Mouse (Mus musculus): ENCODE data around the gene Ntrk1.
"Not testable (repeated sequence)": the region's sequence is repeated elsewhere in the genome, so short reads cannot be mapped to it uniquely, and the experiment has no call there.

Gene Ntrk1

DNA sequence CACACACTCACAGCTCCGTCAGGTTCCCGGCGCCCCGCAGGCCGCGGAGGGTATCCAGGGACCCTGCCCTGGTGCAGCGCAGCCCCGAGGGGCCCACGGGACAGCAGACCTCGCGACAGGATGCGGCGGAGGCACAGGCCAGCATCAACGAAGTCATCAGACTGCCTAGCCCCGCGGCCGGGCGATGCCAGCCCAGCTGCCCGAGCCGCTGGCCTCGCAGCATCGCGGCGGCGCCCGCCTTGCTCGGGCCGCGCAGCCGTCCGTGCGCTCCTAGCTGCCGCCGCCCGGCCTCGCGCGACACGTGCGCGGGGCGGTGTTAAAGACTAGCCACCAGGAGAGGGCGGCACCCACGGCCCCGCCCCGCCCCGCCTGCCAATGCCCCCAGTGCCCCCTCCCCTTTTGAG is at the start of gene Ntrk1:
TSS of gene Ntrk1 (minus strand) at position 241 of the 404 bp plus-strand sequence.
- peak; percentile 38 to 42 for DNase-seq

DNA sequence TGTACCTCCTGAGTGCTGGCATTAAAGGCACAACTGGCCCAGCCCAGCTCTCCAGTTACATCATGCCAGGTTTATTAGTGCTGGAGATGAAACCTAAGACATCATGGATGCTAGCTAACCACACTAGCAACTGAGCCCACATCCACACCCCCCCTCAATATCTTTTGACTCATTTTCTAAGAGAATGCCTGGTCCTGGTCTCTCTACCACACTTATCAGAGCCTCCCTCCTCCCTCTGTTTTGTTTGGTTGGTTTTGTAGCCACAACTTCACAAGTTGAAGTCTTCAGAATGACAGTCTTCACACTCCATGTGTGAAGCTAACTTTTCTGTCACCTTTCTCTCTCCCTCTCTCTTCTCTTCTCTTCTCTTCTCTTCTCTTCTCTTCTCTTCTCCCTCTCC is 45.9 kb upstream of the Ntrk1 start:
- no peak for DNase-seq

DNA sequence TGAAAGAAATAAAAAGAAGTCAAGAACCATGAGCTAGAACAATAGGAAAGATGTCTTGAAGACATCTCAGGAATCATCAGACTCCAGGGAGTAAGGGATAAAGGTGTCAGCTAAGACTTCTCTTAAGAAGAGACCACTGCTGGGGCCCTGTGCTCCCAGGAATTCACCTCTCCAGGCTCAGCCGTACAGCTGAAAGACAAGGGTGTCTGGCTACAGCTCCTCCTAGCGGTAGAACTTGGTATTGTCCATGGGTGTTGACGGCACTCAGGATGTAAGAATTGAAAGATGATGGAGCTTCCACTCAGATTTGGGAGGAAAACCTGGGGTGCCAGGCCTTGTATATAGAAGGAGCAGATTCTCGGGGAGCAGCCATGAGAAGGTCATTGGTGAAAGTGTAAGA is 43.7 kb upstream of the Ntrk1 start:
- DNase-seq: peak; percentile 90 to 93

DNA sequence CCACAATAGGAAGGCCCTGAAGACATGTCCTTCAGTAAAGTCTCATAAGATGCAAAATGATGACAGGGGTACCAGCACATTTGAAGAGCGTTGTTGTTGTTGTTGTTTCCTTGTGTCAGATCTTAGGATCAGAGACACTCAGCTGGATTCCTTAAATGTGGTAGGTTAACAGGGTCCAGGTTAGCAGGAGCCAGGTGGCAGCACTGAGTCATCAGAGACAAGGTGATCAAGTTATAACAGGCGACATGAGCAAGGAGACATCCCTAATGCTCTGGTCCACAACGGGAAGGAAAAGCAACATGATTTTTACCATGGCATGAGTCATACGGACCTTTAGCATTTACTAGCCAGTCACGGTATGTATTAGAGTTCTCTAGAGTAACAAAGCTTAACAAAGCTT is 38.5 kb upstream of the Ntrk1 start:
- no peak for DNase-seq

DNA sequence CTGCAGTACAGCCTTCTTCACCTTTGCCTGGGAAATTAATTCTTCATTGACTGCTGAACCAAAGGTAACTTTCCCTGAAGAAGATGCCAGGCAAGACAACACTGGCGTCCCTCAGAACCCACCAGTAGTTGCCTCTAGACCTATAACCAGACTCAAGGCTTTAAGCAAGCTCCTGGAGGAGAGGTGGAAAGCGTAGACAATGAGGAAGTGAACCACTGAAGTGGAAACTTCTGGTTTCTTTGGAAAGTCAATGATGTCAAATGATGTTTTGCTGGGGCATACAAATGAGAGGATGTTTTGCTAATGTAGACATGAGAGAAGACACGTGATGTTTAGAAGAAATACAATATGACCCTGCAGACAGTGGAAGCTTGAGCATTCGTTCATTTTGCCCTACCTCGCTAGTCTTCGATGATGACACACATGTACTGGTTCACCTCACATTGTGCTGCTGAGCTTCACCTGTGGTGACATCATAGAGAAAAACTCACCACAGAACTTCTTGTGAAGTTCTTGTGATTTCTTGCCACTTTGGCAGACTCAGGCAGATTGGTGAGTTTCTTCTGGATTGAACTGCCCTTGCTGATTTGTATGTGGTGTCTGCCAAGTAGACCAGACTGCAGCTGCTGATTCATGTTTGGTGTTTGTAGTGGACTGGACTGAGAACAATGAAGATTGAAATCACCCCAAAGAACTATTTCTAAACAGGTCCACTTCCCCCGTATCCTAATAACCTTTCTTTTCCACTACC is 37.3 kb upstream of the Ntrk1 start:
- DNase-seq: no peak

DNA sequence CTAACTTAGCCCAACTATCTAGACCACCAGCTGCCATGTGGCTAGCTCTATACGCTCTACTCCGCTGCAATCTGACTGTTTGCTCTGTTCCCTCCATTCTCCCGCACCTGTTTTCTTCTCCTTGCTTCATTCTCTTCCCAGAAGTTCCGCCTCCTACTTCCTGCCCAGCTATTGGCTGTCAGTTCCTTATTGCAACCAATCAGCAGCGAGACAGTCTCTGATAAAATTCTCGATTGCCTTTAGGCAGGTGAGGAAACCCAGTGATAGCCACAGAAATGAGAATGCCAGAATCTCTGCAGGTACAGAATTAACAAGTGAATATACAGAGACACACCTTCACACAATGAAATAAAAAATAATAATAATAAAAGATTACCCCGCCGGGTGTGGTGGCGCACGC is 34.1 kb upstream of the Ntrk1 start:
- DNase-seq: no peak

DNA sequence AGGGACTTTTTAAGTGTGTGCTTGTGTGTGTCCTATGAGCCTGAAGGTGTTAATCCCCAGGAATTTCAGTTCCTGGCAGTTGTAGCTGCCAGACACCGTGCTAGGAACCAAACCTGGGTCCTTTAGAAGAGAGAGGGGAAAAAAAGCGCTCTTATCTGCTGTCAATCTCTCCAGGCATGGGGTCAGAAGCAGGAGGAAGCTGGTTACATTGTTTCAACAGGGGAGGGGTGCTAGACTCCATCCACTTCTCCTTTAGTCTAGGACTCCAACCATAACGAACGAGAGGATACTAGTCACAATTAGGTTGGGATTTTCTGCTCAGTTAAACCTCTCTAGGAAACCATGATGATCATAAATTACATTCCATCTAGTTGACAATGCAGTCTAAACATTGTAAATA is 33.5 kb upstream of the Ntrk1 start:
- DNase-seq: no peak

DNA sequence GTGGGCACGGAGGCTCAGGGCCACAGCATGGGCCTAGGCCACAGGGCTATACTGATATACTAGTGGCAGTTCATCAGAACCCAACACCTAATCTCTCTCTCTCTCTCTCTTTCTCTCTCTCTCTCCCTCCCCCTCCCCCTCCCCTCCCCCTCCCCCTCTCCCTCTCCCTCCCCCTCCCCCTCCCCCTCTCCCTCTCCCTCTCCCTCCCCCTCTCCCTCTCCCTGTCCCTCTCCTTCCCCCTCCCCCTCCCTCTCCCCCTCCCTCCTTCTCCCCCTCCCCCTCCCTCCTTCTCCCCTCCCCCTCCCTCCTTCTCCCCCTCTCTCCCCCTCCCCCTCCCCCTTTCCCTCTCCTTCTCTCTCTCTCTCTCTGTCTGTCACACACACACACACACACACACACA is 29.2 kb upstream of the Ntrk1 start, which contains the start of gene Pear1:
TSS of gene Pear1 (minus strand) at position 101 of the 400 bp plus-strand sequence.
- not testable (repeated sequence) for DNase-seq

DNA sequence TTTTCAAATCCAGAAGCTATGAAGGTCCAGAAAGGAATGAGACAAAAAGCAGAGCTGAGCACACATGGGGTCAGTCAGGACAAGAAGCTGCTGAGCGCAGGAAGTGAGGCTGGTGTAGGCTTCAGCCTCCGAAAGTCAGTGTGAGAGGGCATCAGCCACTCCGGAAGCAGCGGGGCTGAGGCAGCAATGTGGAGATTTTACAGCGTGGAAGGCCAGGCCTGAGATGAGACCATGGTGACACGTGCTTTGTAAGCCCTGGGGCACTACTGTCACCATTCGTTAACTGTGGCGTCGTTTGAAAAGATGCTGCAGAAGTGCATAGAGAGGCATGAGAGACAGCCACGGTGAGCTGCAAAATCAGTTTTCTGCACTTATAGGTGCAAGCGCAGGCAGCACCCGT is 23.3 kb upstream of the Ntrk1 start:
- no peak for DNase-seq

DNA sequence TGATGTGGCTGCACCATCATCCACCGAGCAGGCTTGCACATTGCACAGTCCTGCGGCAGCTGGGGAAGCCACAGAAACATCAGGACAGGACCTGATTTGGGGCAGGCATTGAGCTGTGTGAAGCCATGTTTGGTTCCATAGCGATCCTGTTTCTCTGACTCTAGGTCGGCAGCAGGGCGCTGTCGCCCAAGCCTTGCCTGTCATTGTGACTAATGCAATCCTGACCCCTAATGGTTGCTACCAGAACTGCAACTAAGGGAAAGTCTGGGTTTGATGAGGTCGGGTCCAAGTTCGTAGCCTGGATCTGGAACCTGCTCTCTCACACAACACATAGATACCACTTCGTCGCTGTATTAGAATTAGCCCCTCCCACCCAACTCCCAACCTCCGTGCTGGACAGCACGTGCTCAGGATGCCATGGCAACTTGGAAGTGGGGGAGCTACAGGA is 21.7 kb upstream of the Ntrk1 start:
- peak; percentile 88 to 91 for DNase-seq

DNA sequence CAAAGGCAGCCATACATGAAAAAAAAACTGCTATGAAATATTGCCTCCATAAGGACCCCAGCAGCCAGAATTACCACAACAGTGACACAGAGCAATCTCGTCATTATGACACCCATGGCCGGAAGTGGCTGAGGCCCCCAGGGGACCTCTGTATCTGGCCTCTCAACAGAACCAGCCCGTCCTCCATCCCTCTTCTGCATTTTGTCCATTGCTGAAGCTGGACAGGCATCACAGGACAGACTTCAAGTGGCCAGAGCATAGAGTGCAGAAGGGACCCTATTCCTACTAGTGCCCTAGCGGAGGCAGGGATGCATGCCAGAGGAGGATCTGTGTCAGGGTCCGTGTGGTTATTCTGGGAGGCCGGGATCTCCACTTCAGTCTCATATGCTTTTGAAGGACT is 21.2 kb upstream of the Ntrk1 start:
- DNase-seq: no peak

DNA sequence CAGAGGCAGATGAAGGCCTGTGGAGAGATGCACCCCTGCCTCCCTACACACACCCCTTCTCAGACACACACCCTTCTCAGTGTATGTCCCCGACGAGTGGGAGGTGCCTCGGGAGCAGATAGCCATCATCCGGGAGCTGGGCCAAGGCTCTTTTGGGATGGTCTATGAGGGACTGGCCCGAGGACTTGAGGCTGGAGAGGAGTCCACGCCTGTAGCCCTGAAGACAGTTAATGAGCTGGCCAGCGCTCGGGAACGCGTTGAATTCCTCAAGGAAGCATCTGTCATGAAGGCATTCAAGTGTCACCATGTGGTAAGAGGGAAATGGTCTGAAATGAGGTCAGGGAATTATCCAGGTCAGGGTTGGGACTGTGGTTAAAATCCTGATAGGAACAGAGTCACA is 17.9 kb upstream of the Ntrk1 start:
- no peak for DNase-seq

DNA sequence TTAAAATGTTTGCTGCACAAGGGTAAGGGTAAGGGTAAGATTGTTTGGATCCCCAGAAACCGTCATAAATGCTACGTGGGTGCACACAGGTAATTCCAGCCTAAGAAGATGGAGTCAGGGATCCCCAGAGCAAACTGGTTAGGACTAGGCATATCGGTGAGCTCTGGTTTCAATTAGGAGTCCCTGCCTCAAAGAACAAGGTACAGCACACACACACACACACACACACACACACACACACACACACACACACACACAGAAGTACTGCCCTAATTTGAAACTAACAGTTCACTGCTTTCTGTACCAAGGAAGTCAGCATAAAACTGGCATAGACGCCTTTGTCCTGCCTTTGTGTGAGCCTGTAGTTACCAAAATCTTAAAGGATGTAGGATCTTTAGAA is 17.5 kb upstream of the Ntrk1 start:
- no peak for DNase-seq

DNA sequence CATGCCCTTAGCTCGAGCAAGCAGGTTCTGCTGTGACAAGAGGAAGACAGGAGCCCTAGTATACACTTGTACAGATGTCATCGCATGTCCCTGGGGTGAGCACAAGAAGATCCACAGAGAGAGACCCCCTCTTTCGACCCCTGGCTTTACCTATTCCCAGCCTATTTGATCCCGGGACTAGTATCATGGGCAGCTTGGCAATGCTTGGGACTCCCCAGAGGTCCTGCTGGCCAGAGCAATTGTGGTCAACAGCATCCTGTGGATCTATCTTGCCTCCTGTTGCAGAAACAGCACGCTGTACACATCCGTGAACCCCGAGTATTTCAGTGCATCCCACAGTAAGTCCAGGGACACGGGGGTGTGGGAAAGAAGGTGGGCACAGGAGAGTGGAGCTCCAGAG is 16.3 kb upstream of the Ntrk1 start:
- no peak for DNase-seq

DNA sequence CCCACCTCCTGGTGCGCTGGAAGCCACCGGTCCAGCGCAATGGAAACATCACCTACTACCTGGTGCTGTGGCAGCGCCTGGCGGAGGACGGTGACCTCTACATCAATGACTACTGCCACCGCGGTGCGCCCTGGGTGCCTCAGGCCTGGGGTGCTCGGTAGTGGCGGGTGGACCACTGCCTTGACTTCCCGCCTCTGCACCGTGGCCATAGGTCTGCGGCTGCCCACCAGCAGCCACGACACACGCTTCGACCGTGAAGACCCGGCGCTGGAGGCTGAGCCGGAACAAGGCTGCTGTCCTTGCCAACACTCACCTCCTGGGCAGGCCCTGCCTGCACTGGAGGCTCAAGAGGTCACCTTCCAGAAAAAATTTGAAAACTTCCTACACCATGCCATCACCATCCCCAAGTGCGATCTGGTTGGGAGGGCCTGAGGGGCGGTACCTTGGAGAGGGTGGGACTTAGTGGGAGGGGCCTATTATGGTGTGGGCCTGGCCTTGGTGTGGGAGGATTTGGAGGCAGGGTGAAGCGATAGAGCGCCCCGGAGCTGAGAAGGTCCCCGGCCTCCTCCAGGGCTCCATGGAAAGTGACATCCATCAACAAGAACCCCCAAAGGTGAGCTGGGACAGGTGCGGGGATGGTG is 14.5 kb upstream of the Ntrk1 start:
- no peak for DNase-seq

DNA sequence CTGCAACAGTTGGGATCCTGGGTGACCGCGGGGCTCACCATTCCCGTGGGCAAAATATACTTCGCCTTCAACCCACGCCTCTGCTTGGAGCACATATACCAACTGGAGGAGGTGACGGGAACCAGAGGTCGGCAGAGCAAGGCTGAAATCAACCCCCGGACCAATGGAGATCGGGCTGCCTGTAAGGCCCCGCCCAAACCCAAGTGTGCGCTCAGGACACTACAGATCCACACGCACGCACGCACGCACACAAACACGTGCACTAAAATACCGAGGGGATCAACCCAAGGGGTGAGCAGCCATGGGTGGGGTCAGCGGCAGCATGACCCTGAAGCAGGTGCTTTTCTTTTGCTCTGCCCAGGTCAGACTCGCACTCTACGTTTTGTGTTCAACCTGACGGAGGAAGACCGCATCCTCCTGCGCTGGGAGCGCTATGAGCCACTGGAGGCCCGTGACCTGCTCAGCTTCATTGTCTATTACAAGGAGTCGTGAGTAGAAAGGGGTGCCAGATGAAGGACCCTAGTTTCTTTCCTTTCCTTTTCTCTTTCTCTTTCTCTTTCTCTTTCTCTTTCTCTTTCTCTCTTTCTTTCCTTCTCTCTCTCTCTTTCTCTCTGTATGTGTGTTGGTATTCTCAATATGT is 9.2 kb upstream of the Ntrk1 start:
- DNase-seq: no peak

DNA sequence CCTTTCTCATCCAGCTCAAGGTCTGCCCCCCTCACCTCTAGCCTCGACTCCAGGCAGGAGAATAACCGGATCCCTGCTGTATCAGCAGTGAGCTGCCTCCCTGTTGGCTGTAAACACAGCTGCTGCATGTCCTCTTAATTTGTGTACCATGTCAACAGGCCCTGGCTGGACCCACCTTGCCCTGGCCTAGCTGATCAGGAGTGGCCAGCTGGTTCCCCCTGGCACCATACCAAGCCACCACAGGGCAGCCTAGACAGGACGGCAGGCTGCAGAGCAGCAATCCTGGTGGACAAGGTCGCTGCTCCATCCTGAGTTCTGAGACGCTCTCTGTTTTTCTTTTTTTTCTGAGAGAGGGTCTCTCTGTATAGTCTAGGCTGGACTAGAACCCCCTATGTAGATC is 6.7 kb upstream of the Ntrk1 start:
- DNase-seq: peak; percentile 82 to 86

DNA sequence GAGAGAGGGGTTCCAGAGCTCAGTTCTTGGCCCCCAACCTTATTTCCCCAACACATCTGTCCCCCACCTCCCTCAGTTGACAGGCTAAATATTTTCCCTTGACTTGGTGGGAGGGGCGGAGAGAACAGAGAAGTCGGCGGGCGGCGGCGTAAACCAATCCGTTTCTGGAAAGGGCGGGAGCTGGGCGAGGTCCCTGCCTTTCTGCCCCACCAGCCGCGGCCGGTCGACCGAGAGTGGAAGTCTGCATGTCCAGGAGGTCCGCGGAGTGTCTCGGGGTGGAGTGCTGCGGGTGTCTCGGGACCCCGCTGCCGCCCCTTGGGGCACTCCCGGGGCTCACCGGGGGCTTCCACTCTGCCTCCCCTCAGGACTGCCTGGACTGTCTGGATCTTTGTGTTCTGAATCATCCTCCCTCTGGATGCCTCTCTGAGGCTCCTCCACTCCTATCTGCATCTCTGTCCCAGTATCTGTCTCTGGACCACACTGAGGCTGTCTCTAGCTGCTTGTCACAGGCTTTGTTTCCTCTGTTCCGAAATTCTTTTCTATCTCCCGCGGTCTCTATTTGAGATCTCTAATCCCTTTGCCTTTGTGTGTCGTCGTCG is 1.9 kb upstream of the Ntrk1 start, which contains the start of gene Insrr:
TSS of gene Insrr (plus strand) at position 216 of the 599 bp plus-strand sequence.
- DNase-seq: no peak

DNA sequence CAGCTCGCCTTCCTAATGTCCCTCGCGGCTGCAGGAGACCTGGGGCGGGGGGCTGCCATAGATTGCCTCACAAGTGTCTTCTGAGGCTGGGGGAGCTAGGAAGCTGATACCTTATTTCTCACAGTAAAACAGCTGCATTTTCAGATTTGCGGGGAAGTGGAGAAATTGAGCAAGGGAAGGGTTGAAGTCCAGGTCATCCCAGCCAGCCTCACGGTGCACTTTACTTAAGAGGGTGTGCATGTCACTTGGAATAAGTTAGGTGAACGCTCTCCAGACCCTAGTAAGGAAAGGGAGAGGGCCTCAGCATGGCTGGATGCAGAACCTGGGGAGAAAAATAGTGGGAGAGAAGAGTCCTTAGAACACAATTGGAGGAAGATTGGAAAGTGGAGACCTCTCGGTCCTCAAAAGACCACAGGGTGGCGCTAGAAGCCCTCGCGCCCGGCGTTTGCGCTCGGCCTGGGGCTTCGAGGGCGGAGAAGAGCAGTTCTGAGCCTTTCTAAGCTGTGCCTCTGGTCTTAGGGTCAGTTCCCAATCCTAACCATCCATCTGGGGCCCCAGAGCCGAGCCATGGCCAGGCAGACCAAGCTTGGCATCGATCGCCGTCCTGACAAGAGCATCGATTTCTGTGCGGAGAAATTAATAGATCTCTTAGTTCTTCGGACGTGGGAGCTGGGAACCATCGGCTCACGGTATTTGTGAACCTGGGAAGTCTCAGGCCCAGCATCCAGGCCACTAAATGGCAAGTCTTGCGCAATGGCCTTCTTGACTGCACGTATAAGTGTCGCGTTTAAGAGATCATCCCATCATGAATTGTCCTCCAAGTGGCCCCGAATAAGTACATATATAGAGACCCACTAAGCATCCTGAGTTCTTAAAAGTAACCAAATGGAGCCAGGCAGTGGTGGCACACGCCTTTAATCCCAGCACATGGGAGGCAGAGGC is 645 bp upstream of the Ntrk1 start:
- peak; percentile 83 to 87 for DNase-seq

DNA sequence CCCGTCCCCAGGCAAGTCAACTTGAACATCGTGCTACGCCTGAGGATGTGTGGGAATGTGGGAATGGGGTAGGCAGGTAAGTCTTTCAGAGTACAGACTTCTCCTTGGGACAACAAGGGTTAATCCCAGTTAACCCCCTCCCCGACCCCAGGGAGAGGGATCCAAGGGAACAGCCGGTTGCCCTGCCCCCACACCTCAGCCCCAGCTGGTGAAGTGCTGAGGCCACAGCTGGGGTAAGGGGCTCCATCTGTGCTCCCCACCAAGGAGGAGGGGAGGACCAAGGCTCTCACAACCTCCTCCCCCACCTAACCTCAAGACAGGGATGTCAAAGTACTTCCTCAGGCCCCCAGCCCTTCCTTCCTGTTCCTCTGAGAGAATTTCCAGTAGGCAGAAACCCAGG is 5.2 kb downstream of the Ntrk1 start:
- peak; percentile 66 to 75 for DNase-seq

DNA sequence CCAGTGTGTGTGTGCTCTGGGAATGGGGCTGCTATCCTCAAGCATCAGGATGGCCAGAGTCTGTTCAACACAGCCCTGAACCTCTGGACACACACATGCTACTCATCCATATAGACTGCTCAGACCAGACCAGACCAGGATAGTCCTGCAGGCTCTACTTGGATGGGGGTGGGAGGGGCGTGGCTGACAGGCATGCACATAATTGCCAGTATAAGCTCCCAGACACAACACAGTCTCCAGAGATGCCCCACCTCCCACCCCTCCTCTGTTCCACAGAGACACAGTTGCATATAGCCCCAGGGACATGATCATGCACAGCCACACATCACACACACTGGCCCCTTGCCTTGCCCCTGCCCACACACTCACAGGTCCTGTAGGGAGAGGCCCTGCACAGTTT is 5.7 kb downstream of the Ntrk1 start:
- DNase-seq: no peak

DNA sequence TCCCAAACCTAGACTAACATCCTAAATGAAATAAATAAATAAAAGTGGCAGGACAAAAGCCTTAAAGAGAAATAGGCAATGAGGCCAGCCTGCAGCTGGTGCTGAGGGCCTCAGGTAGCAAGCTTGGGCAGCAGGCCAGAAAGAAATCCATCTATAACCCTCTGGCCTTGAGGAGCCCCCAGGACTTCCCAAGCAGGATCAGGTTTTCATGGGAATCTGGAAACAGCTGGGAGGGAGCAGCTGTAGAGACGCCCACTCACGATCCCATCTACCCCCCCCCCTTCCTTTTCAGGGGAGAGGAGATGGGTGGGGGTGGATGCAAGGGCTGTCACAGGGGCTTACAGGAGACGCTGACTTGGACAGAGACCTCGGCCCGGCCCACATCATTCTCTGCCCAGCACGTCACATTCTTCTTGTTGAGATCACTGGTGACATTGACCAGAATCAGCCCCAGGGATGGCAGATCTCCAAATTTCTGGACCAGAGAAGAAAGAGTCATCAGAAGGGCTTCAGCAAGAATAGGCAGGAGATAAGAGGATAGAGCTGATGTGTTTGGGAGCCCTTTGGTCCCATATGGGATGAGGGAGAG is 9.2 kb downstream of the Ntrk1 start:
- DNase-seq: peak; percentile 30 to 41

All from cerebellum, postnatal 10 days (tissue).